Mouse (Mus musculus): Measurements from ENCODE around the gene Mrgprd. TPM values are rescaled to one million over a fixed set of nuclear protein-coding genes. Genes with fewer than 3 reads are reported as not detected.

Gene Mrgprd
- polyA plus RNA-seq, 1 experiment, result not detected

GRCm38 (mm10) chr7:145337889-145338288, 23.3 kb downstream of the Mrgprd start:
- no peak overlapping the region for H3K4me2 ChIP-seq (ENCODE audit: low read depth)
- H3ac ChIP-seq (ENCODE audit: control insufficient read depth, insufficient read length), result no peak overlapping the region
- H3K4me3 ChIP-seq, result no peak overlapping the region
- H3K79me2 ChIP-seq (ENCODE audit: control insufficient read depth, insufficient read depth), result no peaks in the 10 kb centered on the region
- no peaks in the 10 kb centered on the region for H3K27me3 ChIP-seq (ENCODE audit: control insufficient read depth, insufficient read depth, insufficient read length)
- no peak for TF ChIP-seq E2F4 (IDR thresholded peaks at IDR 0.05; ENCODE audit: insufficient read depth)
- TF ChIP-seq MYOD1 (IDR thresholded peaks at IDR 0.05; ENCODE audit: control insufficient read depth in 1 of 3, insufficient read length in 2 of 3, low read depth in 2 of 3), result no peak
- no peak for TF ChIP-seq REST (IDR thresholded peaks at IDR 0.05; ENCODE audit: insufficient read depth, insufficient read length)
- TF ChIP-seq POLR2AphosphoS2 (IDR thresholded peaks at IDR 0.05; ENCODE audit: insufficient read length, low read depth), result no peak
- TF ChIP-seq MYOG (IDR thresholded peaks at IDR 0.05; ENCODE audit: control insufficient read depth in 1 of 3, insufficient read depth in 1 of 3, insufficient read length in 2 of 3, low read depth in 2 of 3), result no peak
- TF ChIP-seq SRF (IDR thresholded peaks at IDR 0.05; ENCODE audit: control insufficient read depth, insufficient read length, low read depth), result no peak
- TF ChIP-seq TCF12 (IDR thresholded peaks at IDR 0.05; ENCODE audit: insufficient read depth, poor library complexity, severe bottlenecking), result no peak
- TF ChIP-seq MAX (IDR thresholded peaks at IDR 0.05; ENCODE audit: low read depth), result no peak
- no peak for TF ChIP-seq POLR2A (IDR thresholded peaks at IDR 0.05; ENCODE audit: insufficient read length, low read depth)
- no peak for TF ChIP-seq TCF3 (IDR thresholded peaks at IDR 0.05; ENCODE audit: insufficient read length, low read depth)
- TF ChIP-seq USF1 (IDR thresholded peaks at IDR 0.05; ENCODE audit: low read depth), result no peak
- TF ChIP-seq CEBPB (IDR thresholded peaks at IDR 0.05; ENCODE audit: insufficient read depth, poor library complexity, severe bottlenecking), result no peak
- H3K36me3 ChIP-seq (ENCODE audit: control insufficient read depth, insufficient read depth), result no peaks in the 10 kb centered on the region

- Histone ChIP-seq H3K4me2 (ENCODE audit: low read depth) (no peak overlapping the region), H3K36me3 (ENCODE audit: control insufficient read depth, insufficient read depth) (no peaks in the 10 kb centered on the region), H3K79me2 (ENCODE audit: control insufficient read depth, insufficient read depth) (no peaks in the 10 kb centered on the region), H3K4me3 (no peak overlapping the region), H3ac (ENCODE audit: control insufficient read depth, insufficient read length) (no peak overlapping the region), H3K27me3 (ENCODE audit: control insufficient read depth, insufficient read depth, insufficient read length) (no peaks in the 10 kb centered on the region)
- TF ChIP-seq E2F4 (IDR thresholded peaks at IDR 0.05; ENCODE audit: insufficient read depth) (no peak), POLR2AphosphoS2 (IDR thresholded peaks at IDR 0.05; ENCODE audit: insufficient read length, low read depth) (no peak), REST (IDR thresholded peaks at IDR 0.05; ENCODE audit: insufficient read depth, insufficient read length) (no peak), TCF12 (IDR thresholded peaks at IDR 0.05; ENCODE audit: insufficient read depth, poor library complexity, severe bottlenecking) (no peak), SRF (IDR thresholded peaks at IDR 0.05; ENCODE audit: control insufficient read depth, insufficient read length, low read depth) (no peak), USF1 (IDR thresholded peaks at IDR 0.05; ENCODE audit: low read depth) (no peak), MYOD1 (IDR thresholded peaks at IDR 0.05; ENCODE audit: control insufficient read depth in 1 of 3, insufficient read length in 2 of 3, low read depth in 2 of 3) (no peak), CEBPB (IDR thresholded peaks at IDR 0.05; ENCODE audit: insufficient read depth, poor library complexity, severe bottlenecking) (no peak), MYOG (IDR thresholded peaks at IDR 0.05; ENCODE audit: control insufficient read depth in 1 of 3, insufficient read depth in 1 of 3, insufficient read length in 2 of 3, low read depth in 2 of 3) (no peak), TCF3 (IDR thresholded peaks at IDR 0.05; ENCODE audit: insufficient read length, low read depth) (no peak), POLR2A (IDR thresholded peaks at IDR 0.05; ENCODE audit: insufficient read length, low read depth) (no peak), MAX (IDR thresholded peaks at IDR 0.05; ENCODE audit: low read depth) (no peak)
Observed at GRCm38 (mm10) chr7:145340248-145340904, 25.7 kb downstream of the Mrgprd start.

Other genes starting within 250 kb of the Mrgprd start
- gene 1810010D01Rik, start 106.7 kb upstream of the Mrgprd start, polyA plus RNA-seq (2012; fragmentation: generic; extraction: Trizol), result not detected
- gene Tpcn2, start 30.8 kb upstream of the Mrgprd start, polyA plus RNA-seq (2012; fragmentation: generic; extraction: Trizol), result 4.4 TPM
- 4.4 TPM for gene Mrgprf, start 14.0 kb upstream of the Mrgprd start, polyA plus RNA-seq (2012; fragmentation: generic; extraction: Trizol)

Data from myocyte (in vitro differentiated cells).